Mouse (Mus musculus): ENCODE measurements around the gene Hspa4.

GRCm38 (mm10) chr11:53269596-53269995 lies 30.7 kb downstream of the Hspa4 start:
- TF ChIP-seq MXI1 (IDR thresholded peaks at IDR 0.05; ENCODE audit: low read depth, low read length) (no peak), ZNF384 (IDR thresholded peaks at IDR 0.05; ENCODE audit: low read depth, low read length) (no peak), MAZ (IDR thresholded peaks at IDR 0.05; ENCODE audit: low read depth, low read length) (no peak), ELF1 (IDR thresholded peaks at IDR 0.05; ENCODE audit: low read depth, low read length) (no peak), CTCF (conservative IDR thresholded peaks at IDR 0.05 in 1 of 2, IDR thresholded peaks at IDR 0.05 in 1 of 2; ENCODE audit: low read depth in 2 of 2, low read length in 2 of 2) (no peak), ZKSCAN1 (IDR thresholded peaks at IDR 0.05; ENCODE audit: borderline replicate concordance, low read depth, low read length) (no peak), E2F4 (IDR thresholded peaks at IDR 0.05; ENCODE audit: insufficient replicate concordance, low read depth, low read length) (no peak), JUND (conservative IDR thresholded peaks at IDR 0.05; ENCODE audit: low read depth, low read length) (no peak), GABPA (IDR thresholded peaks at IDR 0.05; ENCODE audit: insufficient replicate concordance, low read depth, low read length) (no peak), MAX (IDR thresholded peaks at IDR 0.05; ENCODE audit: low read length) (no peak)
